Mouse (Mus musculus) hindlimb bud, embryonic 11.5 days (tissue): ENCODE data around the gene Mdc1.

Experiments used
- DNase-seq: peaks from one replicate; pipeline ENCODE4 v3.0.0-alpha.2; 2012; ENCODE audit warnings: low read depth, low spot score; ENCODE audit errors: extremely low spot score

Mdc1 gene

DNA sequence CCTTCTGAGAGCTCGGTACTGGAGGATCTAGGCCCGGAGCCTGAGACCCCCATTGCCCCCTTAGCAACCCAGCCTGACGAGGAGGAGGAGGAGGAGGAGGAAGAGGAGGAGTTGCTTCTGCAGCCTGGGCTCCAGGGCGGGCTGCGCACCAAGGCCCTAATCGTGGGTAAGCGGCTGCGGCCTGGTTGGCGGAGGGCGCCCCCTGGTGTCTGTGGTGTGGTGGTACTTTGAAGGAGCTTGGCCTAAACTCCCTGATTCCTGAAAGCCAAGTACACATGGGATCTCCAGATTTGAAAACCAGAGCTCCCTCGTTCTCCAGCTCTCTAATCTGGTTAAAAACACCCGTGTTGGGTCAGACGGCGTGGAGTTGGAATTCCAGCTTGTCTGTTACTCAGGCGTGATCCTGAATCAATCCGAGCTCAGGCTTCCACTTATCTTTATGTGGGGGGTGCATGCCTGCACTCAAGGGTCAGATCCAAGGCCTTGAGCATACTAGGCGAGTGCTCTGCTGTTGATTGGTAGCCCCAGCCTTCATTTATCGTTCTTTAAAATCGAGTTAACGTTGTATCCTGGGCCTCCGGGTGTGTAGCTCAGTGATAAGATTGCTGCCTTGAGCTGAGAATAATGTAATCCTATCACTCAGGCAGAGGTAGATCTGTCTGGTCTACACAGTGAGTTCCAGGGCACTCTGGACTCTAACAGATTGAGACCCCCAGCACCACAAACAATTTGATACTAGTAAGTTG is 32.6 kb downstream of the Mdc1 start:
- DNase-seq: no peak

DNA sequence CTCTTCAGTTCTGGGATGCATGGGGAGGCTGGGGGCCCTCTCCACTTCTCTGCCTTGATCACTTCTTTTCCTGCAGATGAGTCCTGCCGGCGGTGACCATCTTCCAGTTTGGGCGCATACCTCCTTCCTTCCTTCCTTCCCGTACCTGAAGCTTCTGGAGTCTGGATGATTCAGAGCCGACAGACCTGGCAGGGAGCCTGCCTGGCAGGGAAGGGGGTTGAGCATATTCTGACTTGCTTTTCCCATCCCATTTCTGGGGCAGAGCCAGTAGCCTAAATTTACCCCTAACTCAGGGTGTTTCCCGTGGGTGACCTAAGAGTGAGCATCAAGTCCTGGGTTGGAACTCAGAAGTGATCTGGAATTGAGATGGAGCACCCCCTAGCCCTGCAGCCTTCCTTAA is 33.4 kb downstream of the Mdc1 start:
- DNase-seq: no peak

GRCm38 (mm10) chr17:35879245-35880057 is 38.1 kb downstream of the Mdc1 start, which contains the start of gene Dhx16:
Gene Dhx16, plus strand, starts transcription at chr17:35879819.
- no peak for DNase-seq

- no peak for DNase-seq
Measured at GRCm38 (mm10) chr17:35882924-35883323, 41.6 kb downstream of the Mdc1 start.

DNA sequence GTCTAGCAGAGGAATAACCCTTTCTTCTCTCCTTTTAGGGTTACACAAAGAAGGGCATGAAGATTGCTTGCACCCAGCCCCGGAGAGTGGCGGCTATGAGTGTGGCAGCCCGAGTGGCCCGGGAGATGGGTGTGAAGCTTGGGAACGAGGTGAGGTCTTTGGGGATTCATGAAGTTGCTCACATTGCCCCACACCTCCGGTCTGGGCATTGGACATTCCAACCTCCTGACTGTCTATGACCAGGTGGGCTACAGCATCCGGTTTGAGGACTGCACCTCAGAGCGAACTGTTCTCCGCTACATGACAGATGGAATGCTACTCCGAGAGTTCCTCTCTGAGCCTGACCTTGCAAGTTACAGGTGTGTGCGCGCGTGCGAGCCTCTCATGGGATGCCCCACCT is 42.5 kb downstream of the Mdc1 start:
- no peak for DNase-seq

DNA sequence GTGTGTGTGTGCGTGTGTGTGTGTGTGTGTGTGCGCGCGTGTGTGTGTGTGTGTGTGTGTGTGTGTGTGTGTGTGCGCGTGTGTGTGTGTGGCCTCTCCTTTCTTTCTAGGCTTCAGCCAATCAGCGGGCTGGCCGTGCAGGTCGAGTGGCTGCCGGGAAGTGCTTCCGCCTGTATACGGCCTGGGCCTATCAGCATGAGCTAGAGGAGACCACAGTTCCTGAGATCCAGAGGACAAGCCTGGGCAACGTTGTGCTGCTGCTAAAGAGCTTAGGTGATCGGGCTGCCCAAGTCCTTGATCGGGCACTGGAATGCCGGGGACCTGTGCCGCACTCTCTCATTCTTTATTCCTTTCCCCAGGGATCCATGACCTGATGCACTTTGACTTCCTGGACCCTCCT is 46.4 kb downstream of the Mdc1 start:
- no peak for DNase-seq

- DNase-seq: peak; percentile 78
Measured at GRCm38 (mm10) chr17:35896781-35897643, 55.7 kb downstream of the Mdc1 start, which contains the start of gene 2310061I04Rik. Gene 2310061I04Rik, minus strand, starts transcription at chr17:35897431.

GRCm38 (mm10) chr17:35897644-35898573 is 56.6 kb downstream of the Mdc1 start:
- DNase-seq: no peak

- no peak for DNase-seq
Measured at GRCm38 (mm10) chr17:35900636-35901035, 59.3 kb downstream of the Mdc1 start.

GRCm38 (mm10) chr17:35903343-35903991 is 62.2 kb downstream of the Mdc1 start:
- no peak for DNase-seq

- no peak for DNase-seq
Measured at GRCm38 (mm10) chr17:35903992-35904355, 62.7 kb downstream of the Mdc1 start.

DNA sequence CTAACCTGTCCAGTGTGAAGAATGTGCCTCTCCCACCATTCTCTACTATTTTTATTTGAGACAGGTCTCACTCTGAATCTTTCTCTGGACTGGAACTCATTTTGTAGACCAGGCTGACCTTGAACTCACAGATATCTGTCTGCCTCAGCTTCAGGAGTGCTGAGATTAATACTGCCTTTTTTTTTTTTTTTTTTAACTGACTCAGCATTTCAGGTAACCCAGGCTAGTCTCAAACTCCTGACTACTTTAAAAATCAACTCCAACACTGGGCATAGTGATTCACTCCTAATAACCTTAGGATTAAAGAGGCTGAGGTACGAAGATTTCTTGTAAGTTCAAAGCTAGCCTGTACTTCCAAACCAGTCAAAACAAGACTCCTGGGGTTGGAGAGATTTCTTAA is 64.3 kb downstream of the Mdc1 start:
- no peak for DNase-seq

DNA sequence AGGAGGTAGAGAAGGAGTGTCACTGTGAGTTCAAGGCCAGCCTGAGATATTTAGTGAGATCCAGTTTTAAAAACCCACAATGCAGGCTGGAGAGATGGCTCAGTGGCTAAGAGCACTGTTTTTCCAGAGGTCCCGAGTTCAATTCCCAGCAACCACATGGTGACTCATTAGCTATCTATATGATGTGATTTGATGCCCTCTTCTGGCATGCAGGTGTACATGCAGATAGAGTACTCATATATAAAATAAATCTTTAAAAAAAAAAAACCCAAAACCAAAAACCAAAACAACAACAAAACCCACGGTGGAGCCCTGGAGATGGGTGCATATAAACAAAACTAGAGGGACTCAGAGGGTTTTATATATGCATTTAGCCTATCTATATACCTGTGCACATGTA is 66.3 kb downstream of the Mdc1 start:
- no peak for DNase-seq
